24 mouse cellular contexts compared by ENCODE assay signal in genomic region chrX:94129712-94130111, GRCm38 (mm10). TPM values are rescaled to one million over a fixed set of nuclear protein-coding genes. Genes with fewer than 3 reads are reported as not detected.
A peak's percentile ranks its signal among the peaks of the same experiment; 100 is the strongest.
DNase-seq lines count a peak whose midpoint lies in the region; ATAC-seq and TF ChIP-seq lines count a peak whose summit lies in the region.
"Had no signal": no experiment of that assay in that cellular context is flagged by ENCODE, and none has a peak within 500 bp of the region (broad histone marks: within the 10 kb centered on the region; RNA-seq: fewer than 3 reads in every experiment).

No protein-coding gene starts in this region.

- no peak for DNase-seq in heart, adult 2 months
- no peak for DNase-seq in heart, postnatal 25 days (ENCODE audit: low spot score)
- no peak for DNase-seq in liver, embryonic 14.5 days (ENCODE audit: low read depth in 3 of 3, low spot score in 3 of 3)
- no peak for DNase-seq in liver
- DNase-seq in MEL (ENCODE audit: low read depth, low spot score), result no peak
- DNase-seq in stomach, postnatal 0 days (ENCODE audit: low spot score), result no peak
- DNase-seq in frontal cortex, postnatal 36 days (ENCODE audit: low spot score in 2 of 2), result no peak
- DNase-seq: cerebellum, adult 18-20 months; cerebellum, postnatal 25 days; kidney, adult 2 months; kidney, postnatal 10 days; liver, embryonic 13.5 days; right cerebral cortex, adult 18-20 months; right cerebral cortex, postnatal 4 days; thymus, adult 2 months had no signal

- no peak for TF ChIP-seq EP300 in heart, adult 2 months (IDR thresholded peaks at IDR 0.05; ENCODE audit: insufficient read depth, low read depth, low read length)
- no peak for TF ChIP-seq EP300 in liver, embryonic 14.5 days (IDR thresholded peaks at IDR 0.05; ENCODE audit: low read depth)
- TF ChIP-seq EP300 in MEL (IDR thresholded peaks at IDR 0.05; ENCODE audit: low read depth in 1 of 2, low read length in 2 of 2), result no peak
- no peak for TF ChIP-seq EP300 in stomach, postnatal 0 days (optimal IDR thresholded peaks at IDR 0.05)

- 79% methylated on average over 4 of the region's 4 CpGs for WGBS in heart, adult 2 months
- WGBS in liver, embryonic 14.5 days (ENCODE audit: insufficient replicate concordance), result 56% methylated on average over 4 of the region's 4 CpGs
- 69% methylated on average over 4 of the region's 4 CpGs for WGBS in stomach, postnatal 0 days

- no peak for ATAC-seq in liver, embryonic 14.5 days (ENCODE audit: insufficient read depth)
- ATAC-seq in stomach, postnatal 0 days (ENCODE audit: low FRiP score, low TSS enrichment), result no peak

- no peak overlapping the region for H3K27ac ChIP-seq in heart, adult 2 months
- H3K27ac ChIP-seq in liver, embryonic 14.5 days, result no peak overlapping the region
- H3K27ac ChIP-seq in MEL (ENCODE audit: control insufficient read depth, low read depth, low read length), result no peak overlapping the region
- H3K27ac ChIP-seq in stomach, postnatal 0 days (replicated peaks), result no peak overlapping the region
- H3K27ac ChIP-seq: embryonic facial prominence, embryonic 13.5 days; forebrain, embryonic 12.5 days; heart, embryonic 10.5 days; limb, embryonic 12.5 days; liver, embryonic 13.5 days; midbrain, embryonic 12.5 days; neural tube, embryonic 15.5 days; stomach, embryonic 15.5 days had no signal

- peak; percentile 40 for TF ChIP-seq CTCF in heart, adult 2 months (IDR thresholded peaks at IDR 0.05)
- peak; percentile 41 for TF ChIP-seq CTCF in liver, embryonic 14.5 days (IDR thresholded peaks at IDR 0.05; ENCODE audit: low read depth)
- TF ChIP-seq CTCF in MEL (IDR thresholded peaks at IDR 0.05 in 2 of 3, conservative IDR thresholded peaks at IDR 0.05 in 1 of 3; ENCODE audit: control insufficient read depth in 1 of 3, insufficient read depth in 1 of 3, low read depth in 2 of 3, low read length in 3 of 3, poor library complexity in 1 of 3, severe bottlenecking in 1 of 3), result peak in 2 of 3 experiments; percentile 14 to 25; a peak in 2 of 6 replicates
- peak; percentile 25 for TF ChIP-seq CTCF in stomach, postnatal 0 days (IDR thresholded peaks at IDR 0.05; ENCODE audit: low read depth)

- TF ChIP-seq RAD21 in MEL (IDR thresholded peaks at IDR 0.05; ENCODE audit: low read depth, low read length), result no peak; the same call in 1 of the 2 replicates

- no peak overlapping the region for H3K4me3 ChIP-seq in heart, adult 2 months
- no peak overlapping the region for H3K4me3 ChIP-seq in liver, embryonic 14.5 days (ENCODE audit: insufficient read depth in 1 of 2, low read depth in 2 of 2, low read length in 2 of 2)
- no peak overlapping the region for H3K4me3 ChIP-seq in MEL (ENCODE audit: control insufficient read depth in 1 of 2, insufficient read depth in 1 of 2, low read depth in 2 of 2, low read length in 2 of 2)
- H3K4me3 ChIP-seq in stomach, postnatal 0 days (ENCODE audit: low read depth, low read length), result no peak overlapping the region
- H3K4me3 ChIP-seq: embryonic facial prominence, embryonic 13.5 days; erythroblast, embryonic 14.5 days; forebrain, embryonic 12.5 days; heart, embryonic 10.5 days; limb, embryonic 12.5 days; liver, embryonic 13.5 days; midbrain, embryonic 12.5 days; neural tube, embryonic 15.5 days; stomach, embryonic 15.5 days had no signal

- no peaks in the 10 kb centered on the region; the same call in 1 of the 2 replicates for H3K4me1 ChIP-seq in heart, adult 2 months (ENCODE audit: control insufficient read depth, insufficient read depth, low read length)
- no peaks in the 10 kb centered on the region for H3K4me1 ChIP-seq in liver, embryonic 14.5 days (replicated peaks; ENCODE audit: control insufficient read depth in 2 of 2, insufficient read depth in 2 of 2, low read length in 1 of 2)
- H3K4me1 ChIP-seq in MEL (ENCODE audit: control insufficient read depth in 1 of 2, insufficient read depth in 2 of 2, low read length in 2 of 2), result peaks cover 0 to 6% of the 10 kb centered on the region in 2 experiments; a peak in 3 of 4 replicates
- no peaks in the 10 kb centered on the region for H3K4me1 ChIP-seq in stomach, postnatal 0 days (replicated peaks; ENCODE audit: control insufficient read depth, insufficient read depth)
- H3K4me1 ChIP-seq: embryonic facial prominence, embryonic 13.5 days; forebrain, embryonic 12.5 days; heart, embryonic 10.5 days; limb, embryonic 12.5 days; liver, embryonic 13.5 days; midbrain, embryonic 12.5 days; neural tube, embryonic 15.5 days; stomach, embryonic 15.5 days had no signal

- no peak overlapping the region for H3K9ac ChIP-seq in heart, adult 2 months (ENCODE audit: low read depth, low read length)
- H3K9ac ChIP-seq in liver, embryonic 14.5 days (replicated peaks), result no peak overlapping the region
- no peak overlapping the region for H3K9ac ChIP-seq in MEL (ENCODE audit: control insufficient read depth, low read depth, low read length, poor library complexity, severe bottlenecking)
- no peak overlapping the region for H3K9ac ChIP-seq in stomach, postnatal 0 days (ENCODE audit: low read length)
- H3K9ac ChIP-seq: embryonic facial prominence, embryonic 13.5 days; forebrain, embryonic 12.5 days; limb, embryonic 12.5 days; liver, embryonic 13.5 days; midbrain, embryonic 12.5 days; neural tube, embryonic 15.5 days; stomach, embryonic 15.5 days had no signal

- intact Hi-C loops in heart, adult 2 months (cut with DNase I), result no loop called here
- intact Hi-C loops in heart, postnatal 25 days (cut with DNase I), result no loop called here

- TF ChIP-seq POLR2A in heart, adult 2 months (IDR thresholded peaks at IDR 0.05; ENCODE audit: insufficient read depth, low read depth, low read length), result no peak
- TF ChIP-seq POLR2A in MEL (IDR thresholded peaks at IDR 0.05; ENCODE audit: control insufficient read depth in 1 of 2, insufficient read depth in 1 of 2, low read depth in 1 of 2, low read length in 2 of 2, poor library complexity in 1 of 2), result no peak

- H3K4me2 ChIP-seq in liver, embryonic 14.5 days (ENCODE audit: low read depth), result no peak overlapping the region
- H3K4me2 ChIP-seq in stomach, postnatal 0 days (replicated peaks; ENCODE audit: low read depth), result no peak overlapping the region
- H3K4me2 ChIP-seq: embryonic facial prominence, embryonic 13.5 days; forebrain, embryonic 12.5 days; limb, embryonic 12.5 days; liver, embryonic 13.5 days; midbrain, embryonic 12.5 days; neural tube, embryonic 15.5 days; stomach, embryonic 15.5 days had no signal

- H3K27me3 ChIP-seq in heart, adult 2 months (ENCODE audit: control insufficient read depth, insufficient read depth, low read length), result no peaks in the 10 kb centered on the region
- no peaks in the 10 kb centered on the region; the same call in 1 of the 2 replicates for H3K27me3 ChIP-seq in liver, embryonic 14.5 days (ENCODE audit: control insufficient read depth, insufficient read depth, low read length)
- no peaks in the 10 kb centered on the region for H3K27me3 ChIP-seq in MEL (ENCODE audit: control insufficient read depth in 1 of 2, insufficient read depth in 2 of 2, low read length in 2 of 2)
- no peaks in the 10 kb centered on the region for H3K27me3 ChIP-seq in stomach, postnatal 0 days (ENCODE audit: control insufficient read depth, insufficient read depth, low read length)
- H3K27me3 ChIP-seq: CH12.LX had no signal

- H3K9me3 ChIP-seq in liver, embryonic 14.5 days (ENCODE audit: control insufficient read depth, low read length), result no peaks in the 10 kb centered on the region
- no peaks in the 10 kb centered on the region for H3K9me3 ChIP-seq in MEL (replicated peaks; ENCODE audit: insufficient read depth, low read length)
- H3K9me3 ChIP-seq in stomach, postnatal 0 days (ENCODE audit: control insufficient read depth, low read length), result no peaks in the 10 kb centered on the region
- H3K9me3 ChIP-seq: embryonic facial prominence, embryonic 13.5 days; forebrain, embryonic 12.5 days; heart, embryonic 10.5 days; limb, embryonic 12.5 days; liver, embryonic 13.5 days; midbrain, embryonic 12.5 days; neural tube, embryonic 15.5 days; stomach, embryonic 15.5 days had no signal

- no peaks in the 10 kb centered on the region for H3K79me2 ChIP-seq in heart, adult 2 months (replicated peaks; ENCODE audit: control insufficient read depth, insufficient read depth, low read length)
- no peaks in the 10 kb centered on the region for H3K79me2 ChIP-seq in MEL (ENCODE audit: control insufficient read depth, insufficient read depth, low read length, poor library complexity)

- H3K36me3 ChIP-seq in heart, adult 2 months (ENCODE audit: control insufficient read depth, insufficient read depth, low read length), result no peaks in the 10 kb centered on the region
- H3K36me3 ChIP-seq in liver, embryonic 14.5 days (replicated peaks; ENCODE audit: control insufficient read depth, insufficient read depth, low read depth), result no peaks in the 10 kb centered on the region
- H3K36me3 ChIP-seq in MEL (ENCODE audit: control insufficient read depth in 1 of 2, insufficient read depth in 2 of 2, low read length in 2 of 2), result no peaks in the 10 kb centered on the region
- no peaks in the 10 kb centered on the region for H3K36me3 ChIP-seq in stomach, postnatal 0 days (ENCODE audit: control insufficient read depth, insufficient read depth, low read length)
- H3K36me3 ChIP-seq: embryonic facial prominence, embryonic 13.5 days; forebrain, embryonic 12.5 days; heart, embryonic 10.5 days; limb, embryonic 12.5 days; liver, embryonic 13.5 days; midbrain, embryonic 12.5 days; neural tube, embryonic 15.5 days; stomach, embryonic 15.5 days had no signal

TF ChIP-seq in MEL, 35 proteins besides CTCF, POLR2A, EP300 and RAD21:
- TF ChIP-seq TAL1 (IDR thresholded peaks at IDR 0.05; ENCODE audit: low read length) (no peak), TBP (IDR thresholded peaks at IDR 0.05; ENCODE audit: low read depth, low read length) (no peak), POLR2AphosphoS2 (IDR thresholded peaks at IDR 0.05; ENCODE audit: low read length) (no peak)
TF ChIP-seq in MEL: peak in this region for 0.

RNA-seq across cellular contexts. Expression of gene Zfx, which starts 6.2 kb away (rescaled TPM):
- 10 to 100 TPM; 18.8 to 23.7 TPM for total RNA-seq in heart, adult 2 months (2021)
- 4.5 and 12.6 TPM in 2 replicates for polyA plus RNA-seq in heart, adult 2 months (2012; rRNA removed)
- 10 to 100 TPM; 21.5 to 25.9 TPM for total RNA-seq in heart, postnatal 25 days (2021)
- polyA plus RNA-seq in liver, embryonic 14.5 days (2012; rRNA removed), result 2.6 and 4.1 TPM in 2 replicates
- polyA plus RNA-seq in liver, embryonic 14.5 days (2014; fragmentation: Nextera tagmentation; extraction: Ambion mirVana), result 12.9 and 13.8 TPM in 2 replicates
- total RNA-seq in MEL (2012; rRNA removed), result 16.0 and 16.5 TPM in 2 replicates
- 10 to 100 TPM in 1 of 2 experiments, 1 to 10 TPM in 1; 10.0 to 21.4 TPM for polyA plus RNA-seq in MEL (2012; ENCODE audit: insufficient read depth in 1 of 2, insufficient read length in 2 of 2, low read depth in 1 of 2, low replicate concordance in 2 of 2, missing spikeins in 1 of 2)
- polyA plus RNA-seq in stomach, postnatal 0 days (2015; fragmentation: Nextera tagmentation; extraction: Ambion mirVana), result 11.8 and 12.7 TPM in 2 replicates
